Mouse (Mus musculus): ENCODE measurements around the gene Ggt6. TPM values are rescaled to one million over a fixed set of nuclear protein-coding genes. Genes with fewer than 3 reads are reported as not detected.

Ggt6 gene
- total RNA-seq, 1 experiment: 0.98 TPM

DNA sequence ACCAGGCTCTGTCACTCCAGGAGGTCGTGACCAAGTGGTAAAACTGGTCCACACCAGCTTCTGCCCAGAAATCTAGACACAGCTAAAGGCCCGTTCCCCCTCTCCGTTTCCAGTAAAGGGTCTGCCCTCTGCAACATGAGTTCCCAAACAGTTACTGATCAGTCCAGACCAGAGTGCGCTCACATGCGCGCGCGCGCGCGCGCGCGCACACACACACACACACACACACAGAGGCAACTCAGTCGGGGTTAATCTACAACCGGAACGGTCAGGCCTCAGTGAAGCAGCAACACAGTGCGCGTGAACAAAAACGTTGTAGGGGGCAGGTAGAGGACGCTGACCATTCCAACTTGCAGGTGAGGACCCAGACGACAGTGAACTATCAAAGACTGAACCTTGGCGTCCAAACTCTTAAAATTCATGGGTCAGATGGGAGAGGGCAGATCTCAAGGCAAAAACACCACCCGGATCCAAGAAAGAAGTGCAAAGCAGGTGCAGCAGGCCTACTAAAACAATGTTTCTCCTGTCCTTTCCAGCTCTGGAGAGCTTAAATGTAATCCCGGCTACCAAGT is 24.7 kb upstream of the Ggt6 start:
- peak overlapping the region; percentile 85 for H3K9ac ChIP-seq (ENCODE audit: insufficient read depth, low read depth, low read length, poor library complexity, severe bottlenecking)
- DNase-seq (ENCODE audit: low read depth, low spot score): no peak
- in situ Hi-C loops (cut with MboI; ENCODE audit: low sequenced_read_pairs in 2 of 2, unreplicated experiment in 2 of 2): no loop called here
- H3K4me1 ChIP-seq (ENCODE audit: control insufficient read depth in 2 of 2, insufficient read depth in 2 of 2, low read length in 2 of 2, poor library complexity in 1 of 2): peaks cover 8 to 32% of the 10 kb centered on the region in 2 experiments
- peak overlapping the region; percentile 9; the same call in 1 of the 2 replicates for H3K27ac ChIP-seq (ENCODE audit: insufficient read depth, low read depth, low read length, poor library complexity, severe bottlenecking)
- no peaks in the 10 kb centered on the region for H3K9me3 ChIP-seq (ENCODE audit: control insufficient read depth, insufficient read depth, low read depth, low read length)
- H3K36me3 ChIP-seq (ENCODE audit: control insufficient read depth, insufficient read depth, low read length, poor library complexity, severe bottlenecking): no peaks in the 10 kb centered on the region
- peak overlapping the region; percentile 98 for H3K4me3 ChIP-seq (ENCODE audit: insufficient read depth in 1 of 2, low read depth in 1 of 2, low read length in 2 of 2, poor library complexity in 1 of 2, severe bottlenecking in 1 of 2)
- no peak for TF ChIP-seq MAFK (IDR thresholded peaks at IDR 0.05; ENCODE audit: insufficient read depth, low read depth, low read length)

DNA sequence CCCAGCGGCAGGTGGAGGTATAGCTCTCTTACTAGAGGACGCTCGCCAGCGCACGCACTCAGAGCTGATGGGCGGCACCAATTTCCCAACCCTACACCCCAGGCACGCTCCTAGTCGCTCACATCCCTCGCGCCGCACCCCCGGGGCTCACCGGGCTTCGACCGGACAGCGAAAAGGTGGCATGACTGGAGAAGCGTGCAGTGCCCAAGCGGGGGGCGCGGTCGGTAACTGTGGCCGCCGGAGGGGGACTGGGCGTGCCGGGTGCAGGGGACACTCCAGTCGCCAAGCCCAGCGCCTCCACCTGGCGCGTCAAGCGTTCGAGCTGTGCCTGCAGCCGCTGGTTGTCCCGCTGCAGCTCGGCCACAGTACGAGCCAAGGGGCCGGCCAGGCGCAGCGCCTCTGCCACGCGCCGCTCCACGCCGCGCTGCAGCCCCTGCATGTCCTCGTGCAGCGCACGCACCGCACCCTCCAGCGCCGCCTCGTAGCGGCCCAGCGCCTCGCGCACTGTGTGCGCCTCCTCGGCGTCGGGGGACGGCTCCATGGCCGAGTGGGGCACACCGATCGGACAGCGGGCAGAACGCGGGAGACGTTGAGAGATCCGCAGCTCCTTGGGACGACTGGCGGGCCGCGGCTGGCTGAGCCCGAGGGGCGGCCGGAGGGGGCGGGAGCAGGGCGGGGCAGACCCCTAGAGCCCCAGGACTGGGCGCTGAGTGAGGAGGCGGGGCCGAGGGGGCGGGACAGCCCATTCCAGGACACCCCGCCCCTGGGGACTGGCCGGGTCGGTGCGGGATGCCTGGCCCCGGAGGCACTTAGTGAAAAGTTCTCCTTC is 24.0 kb upstream of the Ggt6 start, which contains the start of gene Smtnl2:
TSS of gene Smtnl2 (minus strand) at position 621 of the 829 bp plus-strand sequence.
- in situ Hi-C loops (cut with MboI; ENCODE audit: low sequenced_read_pairs in 2 of 2, unreplicated experiment in 2 of 2): no loop called here
- H3K27ac ChIP-seq (ENCODE audit: insufficient read depth, low read depth, low read length, poor library complexity, severe bottlenecking): peak within 1 kb of the TSS; percentile 9; the same call in 1 of the 2 replicates
- peak within 1 kb of the TSS; percentile 98 for H3K4me3 ChIP-seq (ENCODE audit: insufficient read depth in 1 of 2, low read depth in 1 of 2, low read length in 2 of 2, poor library complexity in 1 of 2, severe bottlenecking in 1 of 2)
- peak; percentile 89 for DNase-seq (ENCODE audit: low read depth, low spot score)
- TF ChIP-seq HCFC1 (IDR thresholded peaks at IDR 0.05; ENCODE audit: borderline replicate concordance, insufficient read depth, low read length): no peak
- no peak for TF ChIP-seq MAFK (IDR thresholded peaks at IDR 0.05; ENCODE audit: insufficient read depth, low read depth, low read length)
- no peak for TF ChIP-seq ZC3H11A (IDR thresholded peaks at IDR 0.05; ENCODE audit: borderline replicate concordance, low read depth, low read length)
- no peak for TF ChIP-seq ZNF384 (IDR thresholded peaks at IDR 0.05; ENCODE audit: low read depth, low read length)
- TF ChIP-seq CHD2 (IDR thresholded peaks at IDR 0.05; ENCODE audit: low read depth, low read length): no peak
- H3K36me3 ChIP-seq (ENCODE audit: control insufficient read depth, insufficient read depth, low read length, poor library complexity, severe bottlenecking): no peaks in the 10 kb centered on the region
- H3K9ac ChIP-seq (ENCODE audit: insufficient read depth, low read depth, low read length, poor library complexity, severe bottlenecking): peak within 1 kb of the TSS; percentile 85
- peaks cover 8 to 26% of the 10 kb centered on the region in 2 experiments for H3K4me1 ChIP-seq (ENCODE audit: control insufficient read depth in 2 of 2, insufficient read depth in 2 of 2, low read length in 2 of 2, poor library complexity in 1 of 2)
- H3K9me3 ChIP-seq (ENCODE audit: control insufficient read depth, insufficient read depth, low read depth, low read length): no peaks in the 10 kb centered on the region

GRCm38 (mm10) chr11:72411945-72412344 is 23.4 kb upstream of the Ggt6 start:
- DNase-seq (ENCODE audit: low read depth, low spot score): no peak
- TF ChIP-seq CHD2 (IDR thresholded peaks at IDR 0.05; ENCODE audit: low read depth, low read length) (no peak), MAFK (IDR thresholded peaks at IDR 0.05; ENCODE audit: insufficient read depth, low read depth, low read length) (no peak)
- in situ Hi-C loops (cut with MboI; ENCODE audit: low sequenced_read_pairs in 2 of 2, unreplicated experiment in 2 of 2): no loop called here
- H3K4me3 ChIP-seq (ENCODE audit: insufficient read depth in 1 of 2, low read depth in 1 of 2, low read length in 2 of 2, poor library complexity in 1 of 2, severe bottlenecking in 1 of 2): peak overlapping the region in 1 of 2 experiments; percentile 29; a peak in 1 of 4 replicates
- no peak overlapping the region for H3K9ac ChIP-seq (ENCODE audit: insufficient read depth, low read depth, low read length, poor library complexity, severe bottlenecking)
- no peaks in the 10 kb centered on the region for H3K9me3 ChIP-seq (ENCODE audit: control insufficient read depth, insufficient read depth, low read depth, low read length)
- peaks cover 7 to 26% of the 10 kb centered on the region in 2 experiments for H3K4me1 ChIP-seq (ENCODE audit: control insufficient read depth in 2 of 2, insufficient read depth in 2 of 2, low read length in 2 of 2, poor library complexity in 1 of 2)
- no peaks in the 10 kb centered on the region for H3K36me3 ChIP-seq (ENCODE audit: control insufficient read depth, insufficient read depth, low read length, poor library complexity, severe bottlenecking)
- no peak overlapping the region for H3K27ac ChIP-seq (ENCODE audit: insufficient read depth, low read depth, low read length, poor library complexity, severe bottlenecking)

DNA sequence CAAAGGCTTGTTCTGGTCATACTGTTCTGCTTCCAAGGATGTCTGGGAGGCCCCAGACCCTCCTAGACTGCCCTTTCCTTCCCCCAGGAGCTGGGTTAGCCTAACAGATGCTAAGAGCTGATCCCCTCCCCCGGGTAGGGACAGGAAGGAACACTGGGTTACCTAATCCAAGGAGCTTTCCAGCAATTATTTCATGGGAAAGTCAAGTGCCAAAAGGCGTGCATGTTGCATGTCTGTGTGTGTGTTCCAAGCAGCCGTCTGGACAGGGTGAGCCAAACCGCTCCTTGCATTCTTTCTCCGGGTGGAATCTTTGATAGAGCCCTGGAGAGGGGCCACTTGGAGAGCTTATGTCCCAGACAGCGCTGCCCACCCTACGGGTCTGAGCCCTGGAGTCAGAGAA is 22.3 kb upstream of the Ggt6 start:
- no peaks in the 10 kb centered on the region for H3K36me3 ChIP-seq (ENCODE audit: control insufficient read depth, insufficient read depth, low read length, poor library complexity, severe bottlenecking)
- peaks cover 6 to 27% of the 10 kb centered on the region in 2 experiments; a peak in 3 of 4 replicates for H3K4me1 ChIP-seq (ENCODE audit: control insufficient read depth in 2 of 2, insufficient read depth in 2 of 2, low read length in 2 of 2, poor library complexity in 1 of 2)
- in situ Hi-C loops (cut with MboI; ENCODE audit: low sequenced_read_pairs in 2 of 2, unreplicated experiment in 2 of 2): no loop called here
- no peaks in the 10 kb centered on the region for H3K9me3 ChIP-seq (ENCODE audit: control insufficient read depth, insufficient read depth, low read depth, low read length)
- no peak overlapping the region for H3K9ac ChIP-seq (ENCODE audit: insufficient read depth, low read depth, low read length, poor library complexity, severe bottlenecking)
- TF ChIP-seq HCFC1 (IDR thresholded peaks at IDR 0.05; ENCODE audit: borderline replicate concordance, insufficient read depth, low read length) (no peak), CHD2 (IDR thresholded peaks at IDR 0.05; ENCODE audit: low read depth, low read length) (no peak), ZNF384 (IDR thresholded peaks at IDR 0.05; ENCODE audit: low read depth, low read length) (no peak), ZC3H11A (IDR thresholded peaks at IDR 0.05; ENCODE audit: borderline replicate concordance, low read depth, low read length) (no peak), MAFK (IDR thresholded peaks at IDR 0.05; ENCODE audit: insufficient read depth, low read depth, low read length) (no peak)
- no peak overlapping the region for H3K27ac ChIP-seq (ENCODE audit: insufficient read depth, low read depth, low read length, poor library complexity, severe bottlenecking)
- no peak for DNase-seq (ENCODE audit: low read depth, low spot score)
- H3K4me3 ChIP-seq (ENCODE audit: insufficient read depth in 1 of 2, low read depth in 1 of 2, low read length in 2 of 2, poor library complexity in 1 of 2, severe bottlenecking in 1 of 2): no peak overlapping the region
